Mouse (Mus musculus) thymus, adult 2 months (tissue): ENCODE measurements around the gene Tnpo1. TPM values are rescaled to one million over a fixed set of nuclear protein-coding genes. Genes with fewer than 3 reads are reported as not detected.

Experiments used
- DNase-seq: peaks from one replicate; pipeline ENCODE4 v3.0.0; 2021
- H3K27ac ChIP-seq: fragments of 200-500 bp; 2 replicates; pipeline ENCODE4 v1.5.1; 2012; ENCODE audit warnings: low read length, control low read depth; ENCODE audit not compliant: control insufficient read depth, insufficient read depth
- H3K27me3 ChIP-seq: fragments of 200-500 bp; 2 replicates; pipeline ENCODE4 v1.6.1; 2012; ENCODE audit warnings: mild to moderate bottlenecking, low read length, moderate library complexity, mixed read lengths; ENCODE audit not compliant: control insufficient read depth, insufficient read depth
- H3K36me3 ChIP-seq: fragments of 200-500 bp; 2 replicates; pipeline ENCODE4 v1.6.1; 2012; ENCODE audit warnings: mild to moderate bottlenecking, low read length, moderate library complexity; ENCODE audit not compliant: control insufficient read depth, insufficient read depth
- H3K4me1 ChIP-seq: fragments of 200-500 bp; replicated peaks from 2 replicates; pipeline ENCODE4 v1.6.1; 2012; ENCODE audit warnings: low read length; ENCODE audit not compliant: control insufficient read depth, insufficient read depth
- H3K4me3 ChIP-seq: fragments of 200-500 bp; 2 replicates; pipeline ENCODE4 v1.5.1; 2012; ENCODE audit warnings: mild to moderate bottlenecking, low read length, control low read depth, moderate library complexity; ENCODE audit not compliant: control insufficient read depth, insufficient read depth
- CTCF ChIP-seq: fragments of 200-500 bp; IDR thresholded peaks from 2 replicates; pipeline ENCODE4 v1.5.1; 2012; ENCODE audit warnings: mild to moderate bottlenecking, control low read depth, low read length, moderate library complexity, borderline replicate concordance; ENCODE audit not compliant: control insufficient read depth, poor library complexity, insufficient read depth; ENCODE audit errors: extremely low read depth
- POLR2A ChIP-seq: fragments of 200-500 bp; IDR thresholded peaks from 2 replicates; pipeline ENCODE4 v1.6.1; 2012; ENCODE audit warnings: mild to moderate bottlenecking, low read length, control low read depth, moderate library complexity; ENCODE audit not compliant: control insufficient read depth, poor library complexity, insufficient read depth; ENCODE audit errors: extremely low read depth
- WGBS: fragments of 180-500 bp; shearing (Covaris S2); methylation state at CpG from one replicate; pipeline ENCODE4 v1.1.7; 2018; 5-methylcytosine and 5-hydroxymethylcytosine counted together
- polyA plus RNA-seq: library from polyadenylated mRNA; depleted of rRNA; stranded (reverse); fragments of >200 nt; gene quantifications from 2 replicates; pipeline ENCODE4 v1.2.3, GENCODE M21; 2012

Tnpo1 gene
- polyA plus RNA-seq, 1 experiment: 35.9 TPM

- no peak for DNase-seq
- TF ChIP-seq CTCF (no peak), POLR2A (no peak)
- no peak overlapping the region for H3K4me3 ChIP-seq
- no peaks in the 10 kb centered on the region for H3K36me3 ChIP-seq
- 75% methylated on average over 2 of the region's 2 CpGs for WGBS
- no peak overlapping the region for H3K27ac ChIP-seq
- no peaks in the 10 kb centered on the region; the same call in 1 of the 2 replicates for H3K4me1 ChIP-seq
- H3K27me3 ChIP-seq: no peaks in the 10 kb centered on the region
These were observed 113.0 kb downstream of the Tnpo1 start for GRCm38 (mm10) chr13:98813167-98813566.

GRCm38 (mm10) chr13:98812285-98812684 is 113.9 kb downstream of the Tnpo1 start:
- no peak for TF ChIP-seq CTCF
- TF ChIP-seq POLR2A: no peak
- no peak overlapping the region for H3K4me3 ChIP-seq
- no peak overlapping the region for H3K27ac ChIP-seq
- no peaks in the 10 kb centered on the region for H3K27me3 ChIP-seq
- 54% methylated on average over 4 of the region's 4 CpGs for WGBS
- DNase-seq: no peak
- H3K4me1 ChIP-seq: no peaks in the 10 kb centered on the region; the same call in 1 of the 2 replicates
- H3K36me3 ChIP-seq: no peaks in the 10 kb centered on the region

- H3K4me3 ChIP-seq: no peak overlapping the region
- H3K36me3 ChIP-seq: peaks cover 3% of the 10 kb centered on the region
- H3K27me3 ChIP-seq: no peaks in the 10 kb centered on the region
- no peaks in the 10 kb centered on the region for H3K4me1 ChIP-seq
- 34% methylated on average over 6 of the region's 6 CpGs for whole genome bisulfite sequencing
- DNase-seq: no peak
- H3K27ac ChIP-seq: no peak overlapping the region
- TF ChIP-seq POLR2A (no peak), CTCF (no peak)
These were observed 116.0 kb downstream of the Tnpo1 start for GRCm38 (mm10) chr13:98810143-98810542.

GRCm38 (mm10) chr13:98809087-98809486 is 117.1 kb downstream of the Tnpo1 start:
- Histone ChIP-seq H3K27ac (no peak overlapping the region), H3K4me3 (no peak overlapping the region), H3K36me3 (peaks cover 6% of the 10 kb centered on the region), H3K4me1 (no peaks in the 10 kb centered on the region), H3K27me3 (no peaks in the 10 kb centered on the region)
- no peak for TF ChIP-seq CTCF
- TF ChIP-seq POLR2A: no peak
- no peak for DNase-seq
- WGBS: 98% methylated on average over 1 of the region's 1 CpGs

GRCm38 (mm10) chr13:98804480-98804879 is 121.7 kb downstream of the Tnpo1 start:
- Histone ChIP-seq H3K36me3 (peaks cover 12% of the 10 kb centered on the region), H3K4me1 (no peaks in the 10 kb centered on the region), H3K27me3 (no peaks in the 10 kb centered on the region), H3K4me3 (no peak overlapping the region), H3K27ac (no peak overlapping the region)
- TF ChIP-seq POLR2A (no peak), CTCF (no peak)
- no peak for DNase-seq
- WGBS: 89% methylated on average over 1 of the region's 1 CpGs

GRCm38 (mm10) chr13:98803699-98804098 is 122.5 kb downstream of the Tnpo1 start:
- TF ChIP-seq POLR2A (no peak), CTCF (no peak)
- Histone ChIP-seq H3K27me3 (no peaks in the 10 kb centered on the region), H3K4me3 (no peak overlapping the region)

GRCm38 (mm10) chr13:98802957-98803356 is 123.2 kb downstream of the Tnpo1 start:
- Histone ChIP-seq H3K36me3 (peaks cover 12% of the 10 kb centered on the region), H3K4me1 (no peaks in the 10 kb centered on the region), H3K27me3 (no peaks in the 10 kb centered on the region), H3K27ac (no peak overlapping the region), H3K4me3 (no peak overlapping the region)
- WGBS: 88% methylated on average over 3 of the region's 3 CpGs
- TF ChIP-seq POLR2A: no peak
- no peak for TF ChIP-seq CTCF
- no peak for DNase-seq

More at GRCm38 (mm10) chr13:98803699-98804098, 122.5 kb downstream of the Tnpo1 start:
- 36% methylated on average over 4 of the region's 4 CpGs for WGBS
- DNase-seq: no peak
- no peak overlapping the region for H3K27ac ChIP-seq
- H3K36me3 ChIP-seq: peaks cover 12% of the 10 kb centered on the region
- H3K4me1 ChIP-seq: no peaks in the 10 kb centered on the region
